Mouse (Mus musculus): Measurements from ENCODE around the gene Asdurf. TPM values are rescaled to one million over a fixed set of nuclear protein-coding genes. Genes with fewer than 3 reads are reported as not detected.
"Not testable (repeated sequence)": the region's sequence is repeated elsewhere in the genome, so short reads cannot be mapped to it uniquely, and the experiment has no call there.

The Asdurf gene
- 11.0 TPM in 1 of 2 replicates, not detected in the other for polyA plus RNA-seq (2012; ENCODE audit: insufficient read depth, low replicate concordance)

GRCm38 (mm10) chr1:53352327-53353261 lies at the start of gene Asdurf, which contains the start of the genes Gm28551 and Asnsd1:
TSS of gene Asdurf (minus strand) at chr1:53352619.
TSS of gene Gm28551 (minus strand) at chr1:53352667.
TSS of gene Asnsd1 (minus strand) at chr1:53352752.
- Histone ChIP-seq H3K4me3 (replicated peaks) (peak within 1 kb of the TSS; percentile 100), H3K9me3 (no peaks in the 10 kb centered on the region), H3K36me3 (replicated peaks; ENCODE audit: low read length) (peaks cover 25% of the 10 kb centered on the region), H3K27me3 (replicated peaks) (no peaks in the 10 kb centered on the region), H3K4me1 (peaks cover 16% of the 10 kb centered on the region)
- no peak for TF ChIP-seq GATA1 (IDR thresholded peaks at IDR 0.05; ENCODE audit: borderline replicate concordance, low read length)
- TF ChIP-seq FLI1 (IDR thresholded peaks at IDR 0.05; ENCODE audit: low read length): no peak

DNA sequence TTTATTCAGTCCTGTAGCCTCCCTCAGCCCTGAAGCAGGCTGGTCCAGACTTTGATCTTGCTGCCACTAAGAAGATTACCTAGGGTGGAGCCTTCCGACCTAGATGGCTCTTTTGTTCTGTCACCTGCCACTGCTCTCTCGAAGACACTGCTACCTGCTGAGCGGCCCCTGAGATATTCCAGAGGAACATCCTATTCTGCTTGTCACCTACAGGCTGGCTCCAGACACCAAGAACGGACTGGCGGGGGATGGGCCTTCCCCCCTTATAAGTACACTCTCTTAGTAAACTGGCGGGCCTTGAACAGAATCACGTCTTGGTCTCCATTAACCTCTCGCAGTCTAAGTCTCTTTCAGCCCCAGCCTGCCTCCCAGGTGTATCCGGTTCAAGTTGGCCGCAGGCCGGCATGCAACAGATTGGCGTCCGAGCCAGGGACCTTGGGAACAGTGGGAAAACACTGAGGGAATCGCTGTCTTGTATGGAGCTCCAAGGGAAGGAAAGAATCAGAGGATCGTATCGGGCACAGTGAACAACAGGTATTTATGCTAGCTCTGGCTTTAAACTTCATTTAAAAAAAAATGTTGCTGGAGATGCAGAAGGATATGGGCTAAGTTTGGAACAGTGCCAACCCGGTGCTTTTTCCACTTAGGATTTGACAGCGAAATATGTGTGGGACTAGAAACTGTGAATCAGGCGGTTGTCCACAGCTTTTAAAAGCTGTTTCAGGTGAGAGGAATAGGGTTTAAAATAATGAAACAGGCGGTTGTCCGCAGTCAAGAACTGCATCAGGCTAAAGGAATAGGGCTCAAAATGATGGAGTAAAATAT lies 41.7 kb upstream of the Asdurf start:
- H3K27me3 ChIP-seq (replicated peaks); H3K4me3 ChIP-seq (replicated peaks); H3K4me1 ChIP-seq; H3K36me3 ChIP-seq (replicated peaks; ENCODE audit: low read length): not testable (repeated sequence)
- H3K9me3 ChIP-seq: peaks cover 13% of the 10 kb centered on the region

- H3K4me3 ChIP-seq (replicated peaks): no peak overlapping the region
- H3K4me1 ChIP-seq: no peaks in the 10 kb centered on the region
- H3K36me3 ChIP-seq (replicated peaks; ENCODE audit: low read length): no peaks in the 10 kb centered on the region
- peaks cover 22% of the 10 kb centered on the region for H3K9me3 ChIP-seq
- H3K27me3 ChIP-seq (replicated peaks): no peaks in the 10 kb centered on the region
- no peak for TF ChIP-seq GATA1 (IDR thresholded peaks at IDR 0.05; ENCODE audit: borderline replicate concordance, low read length)
- TF ChIP-seq FLI1 (IDR thresholded peaks at IDR 0.05; ENCODE audit: low read length): no peak
These were observed 36.3 kb upstream of the Asdurf start for GRCm38 (mm10) chr1:53388762-53389161.

GRCm38 (mm10) chr1:53384085-53384688 lies 31.8 kb upstream of the Asdurf start:
- H3K4me1 ChIP-seq: no peaks in the 10 kb centered on the region
- peaks cover 9% of the 10 kb centered on the region for H3K9me3 ChIP-seq
- no peaks in the 10 kb centered on the region for H3K36me3 ChIP-seq (replicated peaks; ENCODE audit: low read length)
- TF ChIP-seq FLI1 (IDR thresholded peaks at IDR 0.05; ENCODE audit: low read length): no peak
- no peak for TF ChIP-seq GATA1 (IDR thresholded peaks at IDR 0.05; ENCODE audit: borderline replicate concordance, low read length)
- no peaks in the 10 kb centered on the region for H3K27me3 ChIP-seq (replicated peaks)
- H3K4me3 ChIP-seq (replicated peaks): no peak overlapping the region

- Histone ChIP-seq H3K4me3 (replicated peaks) (no peak overlapping the region), H3K9me3 (peaks cover 7% of the 10 kb centered on the region; the same call in 1 of the 2 replicates), H3K27me3 (replicated peaks) (no peaks in the 10 kb centered on the region), H3K4me1 (no peaks in the 10 kb centered on the region), H3K36me3 (replicated peaks; ENCODE audit: low read length) (no peaks in the 10 kb centered on the region)
- TF ChIP-seq FLI1 (IDR thresholded peaks at IDR 0.05; ENCODE audit: low read length): no peak
- TF ChIP-seq GATA1 (IDR thresholded peaks at IDR 0.05; ENCODE audit: borderline replicate concordance, low read length): no peak
These were observed 25.3 kb upstream of the Asdurf start for GRCm38 (mm10) chr1:53377731-53378130.

- H3K9me3 ChIP-seq: peaks cover 19% of the 10 kb centered on the region
- H3K36me3 ChIP-seq (replicated peaks; ENCODE audit: low read length); H3K27me3 ChIP-seq (replicated peaks); H3K4me3 ChIP-seq (replicated peaks); H3K4me1 ChIP-seq: not testable (repeated sequence)
These were observed 23.5 kb upstream of the Asdurf start for GRCm38 (mm10) chr1:53375965-53376364.

GRCm38 (mm10) chr1:53358988-53359387 lies 6.6 kb upstream of the Asdurf start:
- Histone ChIP-seq H3K9me3 (no peaks in the 10 kb centered on the region), H3K4me1 (peaks cover 5% of the 10 kb centered on the region; the same call in 1 of the 2 replicates), H3K27me3 (replicated peaks) (no peaks in the 10 kb centered on the region), H3K36me3 (replicated peaks; ENCODE audit: low read length) (no peaks in the 10 kb centered on the region), H3K4me3 (replicated peaks) (no peak overlapping the region)
- TF ChIP-seq GATA1 (IDR thresholded peaks at IDR 0.05; ENCODE audit: borderline replicate concordance, low read length): no peak
- no peak for TF ChIP-seq FLI1 (IDR thresholded peaks at IDR 0.05; ENCODE audit: low read length)

DNA sequence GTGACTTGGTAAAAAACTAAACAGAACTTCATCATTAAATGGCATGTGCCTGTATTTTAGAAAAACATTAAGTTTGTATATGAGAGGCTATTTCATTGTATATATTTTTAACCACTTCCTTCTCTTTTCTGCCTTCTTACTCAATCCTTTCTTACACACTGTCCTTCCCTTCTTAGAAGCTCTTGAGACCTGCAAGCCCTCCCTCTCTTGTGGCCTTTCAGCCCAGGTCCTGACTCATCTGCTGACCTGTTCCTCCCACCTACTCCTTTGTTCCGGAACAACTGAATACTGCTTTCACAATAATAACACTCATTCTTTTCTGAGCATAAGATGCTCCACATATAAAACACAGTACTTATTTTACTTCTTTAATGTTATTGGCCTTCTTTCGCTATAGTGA lies 11.3 kb downstream of the Asdurf start:
- H3K36me3 ChIP-seq (replicated peaks; ENCODE audit: low read length): peaks cover 51% of the 10 kb centered on the region
- H3K4me3 ChIP-seq (replicated peaks): no peak overlapping the region
- H3K9me3 ChIP-seq: 0 out of 2 replicates have a peak, but pooled peaks cover 6% of the 10 kb centered on the region
- no peaks in the 10 kb centered on the region for H3K27me3 ChIP-seq (replicated peaks)
- no peaks in the 10 kb centered on the region for H3K4me1 ChIP-seq
- no peak for TF ChIP-seq FLI1 (IDR thresholded peaks at IDR 0.05; ENCODE audit: low read length)
- TF ChIP-seq GATA1 (IDR thresholded peaks at IDR 0.05; ENCODE audit: borderline replicate concordance, low read length): no peak

GRCm38 (mm10) chr1:53337403-53337802 lies 15.0 kb downstream of the Asdurf start:
- peaks cover 27% of the 10 kb centered on the region for H3K4me1 ChIP-seq
- H3K36me3 ChIP-seq (replicated peaks; ENCODE audit: low read length): peaks cover 17% of the 10 kb centered on the region
- H3K9me3 ChIP-seq: peaks cover 10% of the 10 kb centered on the region; the same call in 1 of the 2 replicates
- H3K27me3 ChIP-seq (replicated peaks); H3K4me3 ChIP-seq (replicated peaks): not testable (repeated sequence)

Measured in megakaryocyte, embryonic 14.5 days (primary cell).